Mouse (Mus musculus) splenic B cell, adult 2 months (primary cell): Measurements from ENCODE around the gene Npas3.

Experiments used
- DNase-seq: peaks from one replicate; pipeline ENCODE4 v3.0.0-alpha.2; 2011; ENCODE audit warnings: low read depth, low spot score
- H3K27me3 ChIP-seq: 2 replicates; pipeline ENCODE4 v1.6.1; 2012; ENCODE audit warnings: mild to moderate bottlenecking, low read length, moderate library complexity, mixed read lengths; ENCODE audit not compliant: control insufficient read depth, poor library complexity, insufficient read depth, severe bottlenecking
- H3K36me3 ChIP-seq: 2 replicates; pipeline ENCODE4 v1.6.1; 2012; ENCODE audit warnings: mild to moderate bottlenecking, low read length, moderate library complexity, mixed read lengths; ENCODE audit not compliant: control insufficient read depth, poor library complexity, insufficient read depth, severe bottlenecking

The Npas3 gene

GRCm38 (mm10) chr12:53321944-53322343 lies 73.5 kb downstream of the Npas3 start:
- H3K27me3 ChIP-seq = no peaks in the 10 kb centered on the region
- no peaks in the 10 kb centered on the region for H3K36me3 ChIP-seq
- DNase-seq = no peak

- Histone ChIP-seq H3K27me3 (no peaks in the 10 kb centered on the region), H3K36me3 (no peaks in the 10 kb centered on the region)
- DNase-seq = no peak
Observed at GRCm38 (mm10) chr12:53327653-53328188, 79.2 kb downstream of the Npas3 start.

GRCm38 (mm10) chr12:53328257-53328736 lies 79.8 kb downstream of the Npas3 start:
- Histone ChIP-seq H3K27me3 (no peaks in the 10 kb centered on the region), H3K36me3 (no peaks in the 10 kb centered on the region)
- DNase-seq = no peak

GRCm38 (mm10) chr12:53330141-53330540 lies 81.7 kb downstream of the Npas3 start:
- Histone ChIP-seq H3K27me3 (no peaks in the 10 kb centered on the region), H3K36me3 (no peaks in the 10 kb centered on the region)
- DNase-seq = no peak

GRCm38 (mm10) chr12:53331391-53331790 lies 82.9 kb downstream of the Npas3 start:
- no peak for DNase-seq
- H3K36me3 ChIP-seq = no peaks in the 10 kb centered on the region
- no peaks in the 10 kb centered on the region for H3K27me3 ChIP-seq

- H3K27me3 ChIP-seq = no peaks in the 10 kb centered on the region
- no peak for DNase-seq
- H3K36me3 ChIP-seq = no peaks in the 10 kb centered on the region
Observed at GRCm38 (mm10) chr12:53331800-53332199, 83.3 kb downstream of the Npas3 start.

- H3K27me3 ChIP-seq = no peaks in the 10 kb centered on the region
- DNase-seq = no peak
- H3K36me3 ChIP-seq = no peaks in the 10 kb centered on the region
Observed at GRCm38 (mm10) chr12:53333251-53333650, 84.8 kb downstream of the Npas3 start.

GRCm38 (mm10) chr12:53338349-53338948 lies 90.0 kb downstream of the Npas3 start:
- no peak for DNase-seq
- Histone ChIP-seq H3K36me3 (no peaks in the 10 kb centered on the region), H3K27me3 (no peaks in the 10 kb centered on the region)

GRCm38 (mm10) chr12:53342741-53343140 lies 94.3 kb downstream of the Npas3 start:
- Histone ChIP-seq H3K27me3 (no peaks in the 10 kb centered on the region), H3K36me3 (no peaks in the 10 kb centered on the region)
- no peak for DNase-seq

- no peak for DNase-seq
- no peaks in the 10 kb centered on the region for H3K27me3 ChIP-seq
Observed at GRCm38 (mm10) chr12:53351860-53352259, 103.4 kb downstream of the Npas3 start.

GRCm38 (mm10) chr12:53365751-53366150 lies 117.3 kb downstream of the Npas3 start:
- no peak for DNase-seq
- no peaks in the 10 kb centered on the region for H3K27me3 ChIP-seq
- no peaks in the 10 kb centered on the region for H3K36me3 ChIP-seq

More at GRCm38 (mm10) chr12:53351860-53352259, 103.4 kb downstream of the Npas3 start:
- H3K36me3 ChIP-seq = no peaks in the 10 kb centered on the region

GRCm38 (mm10) chr12:53384851-53385250 lies 136.4 kb downstream of the Npas3 start:
- H3K36me3 ChIP-seq = no peaks in the 10 kb centered on the region
- DNase-seq = no peak
- H3K27me3 ChIP-seq = no peaks in the 10 kb centered on the region

GRCm38 (mm10) chr12:53405856-53406255 lies 157.4 kb downstream of the Npas3 start:
- DNase-seq = no peak
- Histone ChIP-seq H3K27me3 (no peaks in the 10 kb centered on the region), H3K36me3 (no peaks in the 10 kb centered on the region)

- H3K36me3 ChIP-seq = no peaks in the 10 kb centered on the region
- no peaks in the 10 kb centered on the region for H3K27me3 ChIP-seq
- DNase-seq = no peak
Observed at GRCm38 (mm10) chr12:53407776-53408175, 159.3 kb downstream of the Npas3 start.

GRCm38 (mm10) chr12:53409711-53410110 lies 161.2 kb downstream of the Npas3 start:
- no peak for DNase-seq
- H3K36me3 ChIP-seq = no peaks in the 10 kb centered on the region
- no peaks in the 10 kb centered on the region for H3K27me3 ChIP-seq

GRCm38 (mm10) chr12:53410647-53411046 lies 162.2 kb downstream of the Npas3 start:
- Histone ChIP-seq H3K27me3 (no peaks in the 10 kb centered on the region), H3K36me3 (no peaks in the 10 kb centered on the region)
- no peak for DNase-seq
